Mouse (Mus musculus): Measurements from ENCODE around the gene Plch2. TPM values are rescaled to one million over a fixed set of nuclear protein-coding genes. Genes with fewer than 3 reads are reported as not detected.

Plch2 gene
- polyA plus RNA-seq, 1 experiment = 66.4 TPM

- no peak overlapping the region for H3K27ac ChIP-seq (ENCODE audit: insufficient read depth, low read length)
- TF ChIP-seq CTCF (IDR thresholded peaks at IDR 0.05; ENCODE audit: extremely low read depth, insufficient read depth, low read length) (no peak), POLR2A (IDR thresholded peaks at IDR 0.05; ENCODE audit: extremely low read depth, insufficient read depth, low read length) (no peak)
- H3K4me1 ChIP-seq (ENCODE audit: control insufficient read depth, insufficient read depth, low read length) = peaks cover 2% of the 10 kb centered on the region; the same call in 1 of the 2 replicates
- no peak overlapping the region for H3K4me3 ChIP-seq (ENCODE audit: insufficient read depth, low read length)
Measured at GRCm38 (mm10) chr4:154934800-154935199, 121.8 kb downstream of the Plch2 start.

GRCm38 (mm10) chr4:154933306-154933907 lies 123.2 kb downstream of the Plch2 start:
- Histone ChIP-seq H3K27ac (ENCODE audit: insufficient read depth, low read length) (no peak overlapping the region), H3K4me1 (ENCODE audit: control insufficient read depth, insufficient read depth, low read length) (peaks cover 2% of the 10 kb centered on the region; the same call in 1 of the 2 replicates), H3K4me3 (ENCODE audit: insufficient read depth, low read length) (no peak overlapping the region)
- no peak for TF ChIP-seq CTCF (IDR thresholded peaks at IDR 0.05; ENCODE audit: extremely low read depth, insufficient read depth, low read length)
- no peak for TF ChIP-seq POLR2A (IDR thresholded peaks at IDR 0.05; ENCODE audit: extremely low read depth, insufficient read depth, low read length)

Other genes starting within 250 kb of the Plch2 start
- gene Ttc34, start 219.3 kb downstream of the Plch2 start, polyA plus RNA-seq (2012; rRNA removed) = 2.3 and 2.5 TPM in 2 replicates
- 1.1 and 1.2 TPM in 2 replicates for gene Mmel1, start 187.2 kb downstream of the Plch2 start, polyA plus RNA-seq (2012; rRNA removed)
- 152 and 155 TPM in 2 replicates for gene Fam213b, start 157.6 kb downstream of the Plch2 start, polyA plus RNA-seq (2012; rRNA removed)
- gene Tnfrsf14, start 128.2 kb downstream of the Plch2 start, polyA plus RNA-seq (2012; rRNA removed) = 2.3 TPM in 2 replicates
- gene Hes5, start 95.9 kb downstream of the Plch2 start, polyA plus RNA-seq (2012; rRNA removed) = 25.9 and 28.2 TPM in 2 replicates
- 64.5 and 68.2 TPM in 2 replicates for gene Pank4, start 92.7 kb downstream of the Plch2 start, polyA plus RNA-seq (2012; rRNA removed)
- 17.8 and 19.5 TPM in 2 replicates for gene Pex10, start 10.2 kb upstream of the Plch2 start, polyA plus RNA-seq (2012; rRNA removed)
- gene Rer1, start 29.6 kb upstream of the Plch2 start, polyA plus RNA-seq (2012; rRNA removed) = 81.8 and 86.9 TPM in 2 replicates
- 12.4 and 16.0 TPM in 2 replicates for gene Morn1, start 29.8 kb upstream of the Plch2 start, polyA plus RNA-seq (2012; rRNA removed)
- 69.0 and 70.3 TPM in 2 replicates for gene Ski, start 165.8 kb upstream of the Plch2 start, polyA plus RNA-seq (2012; rRNA removed)
- 36.5 and 37.5 TPM in 2 replicates for gene Faap20, start 193.0 kb upstream of the Plch2 start, polyA plus RNA-seq (2012; rRNA removed)